Mouse (Mus musculus) forebrain, embryonic 16.5 days (tissue): ENCODE measurements around the gene Gpx7. TPM values are rescaled to one million over a fixed set of nuclear protein-coding genes. Genes with fewer than 3 reads are reported as not detected.

Experiments used
- ATAC-seq: fragments of 200-750 bp; cut with Nextera tagmentation; 2 replicates; pipeline ENCODE4 v1.8.0; 2017; ENCODE audit warnings: mild to moderate bottlenecking, moderate library complexity
- H3K27ac ChIP-seq: fragments of 300-500 bp; sonication (generic); 2 replicates; pipeline ENCODE4 v1.5.1; 2014; ENCODE audit warnings: low read length, control low read depth
- H3K27me3 ChIP-seq: fragments of 300-500 bp; sonication (generic); replicated peaks from 2 replicates; pipeline ENCODE4 v1.6.1; 2014; ENCODE audit warnings: low read length; ENCODE audit not compliant: control insufficient read depth, insufficient read depth
- H3K36me3 ChIP-seq: fragments of 300-500 bp; sonication (generic); 2 replicates; pipeline ENCODE4 v1.6.1; 2014; ENCODE audit not compliant: control insufficient read depth, insufficient read depth
- H3K4me1 ChIP-seq: fragments of 300-500 bp; sonication (generic); replicated peaks from 2 replicates; pipeline ENCODE4 v1.6.1; 2014; ENCODE audit warnings: low read length; ENCODE audit not compliant: control insufficient read depth, insufficient read depth
- H3K4me2 ChIP-seq: fragments of 300-500 bp; sonication (generic); 2 replicates; pipeline ENCODE4 v1.6.1; 2014; ENCODE audit warnings: mild to moderate bottlenecking, low read length, control low read depth
- H3K4me3 ChIP-seq: fragments of 300-500 bp; sonication (generic); replicated peaks from 2 replicates; pipeline ENCODE4 v1.5.1; 2014; ENCODE audit warnings: mild to moderate bottlenecking, low read length, control low read depth
- H3K9ac ChIP-seq: fragments of 300-500 bp; sonication (generic); replicated peaks from 2 replicates; pipeline ENCODE4 v1.6.1; 2014; ENCODE audit warnings: low read depth, low read length, control low read depth
- H3K9me3 ChIP-seq: fragments of 300-500 bp; sonication (generic); 2 replicates; pipeline ENCODE4 v1.6.1; 2016; ENCODE audit warnings: low read length; ENCODE audit not compliant: control insufficient read depth
- WGBS: fragments of 180-500 bp; shearing (Covaris S2); extraction: QIAGEN DNeasy Blood & Tissue Kit; methylation state at CpG from one replicate; pipeline ENCODE4 v1.1.7; 2014; 5-methylcytosine and 5-hydroxymethylcytosine counted together
- polyA plus RNA-seq: library from polyadenylated mRNA; unstranded; fragments of >200 nt; fragmentation: Nextera tagmentation; extraction: Ambion mirVana; gene quantifications from 2 replicates; pipeline ENCODE4 v1.2.1, GENCODE M21; 2015

Gene Gpx7
- polyA plus RNA-seq, 1 experiment from 2014 or later = 26.3 TPM

DNA sequence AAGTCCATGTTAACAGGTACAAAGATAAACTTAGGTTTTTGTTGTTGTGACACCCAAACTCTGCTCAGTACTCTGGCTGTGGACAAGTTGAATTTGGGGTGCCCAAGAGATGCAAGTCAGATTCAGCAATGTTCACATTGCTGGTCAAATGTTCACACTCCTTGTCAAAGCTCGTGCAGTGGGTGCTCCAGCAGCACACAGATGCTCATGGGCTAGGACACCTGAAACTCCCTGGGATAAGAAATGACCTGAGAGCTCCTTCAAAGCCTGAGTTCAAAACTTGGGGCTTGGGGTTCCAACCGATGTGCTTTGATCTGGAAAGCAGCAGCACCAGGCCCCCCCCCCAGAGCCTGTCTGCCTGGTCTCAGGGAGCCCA lies 24.8 kb upstream of the Gpx7 start:
- Histone ChIP-seq H3K27me3 (no peaks in the 10 kb centered on the region), H3K4me1 (peaks cover 9% of the 10 kb centered on the region), H3K9ac (no peak overlapping the region), H3K4me2 (no peak overlapping the region), H3K9me3 (no peaks in the 10 kb centered on the region), H3K4me3 (no peak overlapping the region), H3K27ac (no peak overlapping the region), H3K36me3 (no peaks in the 10 kb centered on the region)
- WGBS = 19% methylated on average over 2 of the region's 2 CpGs
- ATAC-seq = no peak

DNA sequence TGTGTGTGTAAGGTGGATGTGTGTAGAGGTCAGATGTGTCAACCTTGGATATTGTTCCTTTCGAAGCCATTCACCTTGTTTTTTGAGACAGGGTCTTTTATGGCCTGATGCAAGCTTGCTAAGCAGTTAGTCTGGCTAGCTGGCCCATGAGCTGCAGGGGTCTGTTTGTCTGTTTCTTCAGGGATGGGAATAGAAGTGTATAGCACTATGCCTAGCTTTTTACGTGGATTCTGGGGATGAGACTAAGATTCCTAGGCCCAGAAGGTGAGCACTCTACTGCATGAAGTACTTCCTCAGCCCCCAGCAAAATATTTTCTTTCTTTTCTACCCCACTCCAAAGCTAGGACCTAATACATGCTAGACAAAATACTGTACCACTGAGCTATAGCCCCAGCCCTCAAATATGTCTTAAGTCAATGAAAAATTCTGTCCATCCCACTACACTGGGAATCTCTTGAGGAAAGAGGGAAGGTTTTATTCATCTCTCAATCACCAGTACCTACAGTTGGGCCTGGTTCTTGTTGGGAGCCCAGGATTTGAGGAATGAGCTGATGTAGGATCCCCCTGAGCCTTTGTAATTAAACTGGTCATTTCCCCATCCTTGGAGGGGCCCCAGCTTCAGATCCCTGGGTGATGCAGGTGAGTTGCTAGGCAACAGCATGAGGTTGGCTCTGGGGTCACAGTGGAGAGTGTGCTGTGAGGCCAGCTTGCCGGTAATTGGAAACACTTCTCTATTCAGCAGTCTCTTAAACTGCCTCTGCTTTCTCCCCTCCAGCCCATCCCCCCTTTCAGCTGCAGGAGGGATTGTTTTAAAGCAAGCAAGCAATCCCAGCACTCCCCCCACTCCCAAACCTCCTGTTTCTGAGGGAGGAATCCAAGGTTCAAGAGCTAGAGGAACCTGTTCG lies 24.1 kb upstream of the Gpx7 start:
- Histone ChIP-seq H3K9me3 (no peaks in the 10 kb centered on the region), H3K36me3 (no peaks in the 10 kb centered on the region), H3K4me2 (no peak overlapping the region), H3K4me3 (no peak overlapping the region), H3K27ac (no peak overlapping the region), H3K27me3 (no peaks in the 10 kb centered on the region), H3K9ac (no peak overlapping the region; the same call in 1 of the 2 replicates), H3K4me1 (peaks cover 9% of the 10 kb centered on the region)
- WGBS = 12% methylated on average over 4 of the region's 4 CpGs
- ATAC-seq = peak; percentile 83

DNA sequence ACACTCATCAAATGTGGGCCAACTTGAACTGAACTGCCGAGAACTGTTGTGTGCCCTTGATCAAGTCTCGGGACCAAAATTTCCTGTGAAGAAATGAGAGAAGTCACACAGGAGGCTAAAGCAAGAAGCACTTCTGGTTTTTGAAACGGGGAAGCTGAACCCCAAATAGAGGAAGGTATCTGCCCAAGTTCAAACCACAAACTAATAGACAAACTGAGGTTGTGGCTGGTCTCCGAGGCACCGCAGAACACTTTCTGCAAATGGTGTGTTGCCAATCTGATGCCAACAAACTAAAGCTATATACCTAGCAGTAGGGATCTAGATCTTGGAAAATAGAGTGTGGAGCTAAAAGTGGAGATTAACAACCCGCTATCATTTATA lies 21.6 kb upstream of the Gpx7 start:
- Histone ChIP-seq H3K9me3 (no peaks in the 10 kb centered on the region), H3K27me3 (no peaks in the 10 kb centered on the region), H3K36me3 (no peaks in the 10 kb centered on the region), H3K4me2 (no peak overlapping the region), H3K9ac (no peak overlapping the region), H3K4me1 (peaks cover 9% of the 10 kb centered on the region), H3K27ac (no peak overlapping the region), H3K4me3 (no peak overlapping the region)
- 88% methylated on average over 6 of the region's 6 CpGs for WGBS
- no peak for ATAC-seq

DNA sequence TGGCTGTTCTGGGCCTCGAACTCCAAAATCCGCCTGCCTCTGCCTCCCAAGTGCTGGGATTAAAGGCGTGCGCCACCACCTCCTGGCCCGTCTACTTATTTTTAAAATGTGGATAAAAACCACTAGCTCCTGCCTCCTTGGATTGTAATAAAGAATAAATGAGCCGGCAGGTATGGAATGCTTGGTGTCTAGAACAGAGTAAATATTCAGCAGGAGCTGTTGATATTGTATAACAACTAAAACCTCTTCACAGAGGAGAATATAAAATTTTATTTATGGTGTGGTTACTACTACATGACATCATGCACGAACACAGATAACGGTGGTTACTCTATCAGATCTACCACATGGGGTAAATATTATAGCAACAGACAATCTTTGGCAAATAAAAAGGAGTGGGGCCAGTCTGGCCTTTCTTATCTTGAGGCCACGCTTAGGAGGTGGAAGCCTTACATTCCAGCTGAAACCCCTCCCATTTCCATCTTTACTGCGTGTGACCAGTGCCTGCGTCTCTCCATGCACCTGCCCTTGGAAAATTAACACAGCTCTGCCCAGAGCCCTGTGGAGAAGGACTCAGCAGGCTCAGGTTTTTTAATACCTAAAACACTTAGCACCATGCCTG lies 21.1 kb upstream of the Gpx7 start:
- Histone ChIP-seq H3K36me3 (no peaks in the 10 kb centered on the region), H3K4me1 (peaks cover 9% of the 10 kb centered on the region), H3K4me3 (no peak overlapping the region), H3K27ac (no peak overlapping the region), H3K27me3 (no peaks in the 10 kb centered on the region), H3K9ac (no peak overlapping the region), H3K9me3 (no peaks in the 10 kb centered on the region), H3K4me2 (no peak overlapping the region)
- WGBS = 81% methylated on average over 11 of the region's 11 CpGs
- ATAC-seq = no peak

DNA sequence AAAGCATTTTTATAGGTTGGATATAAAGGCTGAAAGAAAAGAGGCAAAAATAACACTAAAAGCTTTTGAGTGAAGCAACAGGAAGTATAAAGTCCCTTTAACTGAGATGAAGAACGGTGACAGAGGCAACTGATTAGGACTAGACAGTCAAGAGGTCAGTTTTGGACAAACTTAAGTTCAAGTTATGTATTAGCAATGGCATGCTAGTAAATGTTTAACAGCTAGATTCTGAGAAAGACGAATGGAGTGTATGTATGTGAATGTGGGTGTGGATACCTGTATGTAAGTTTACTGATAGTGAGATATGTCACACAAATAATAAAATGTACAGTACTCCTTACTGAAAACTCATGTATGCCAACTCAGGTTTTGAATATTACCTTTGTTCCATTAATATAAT lies 17.8 kb upstream of the Gpx7 start:
- no peak overlapping the region for H3K4me3 ChIP-seq
- H3K4me1 ChIP-seq = no peaks in the 10 kb centered on the region
- H3K4me2 ChIP-seq = no peak overlapping the region
- no peak overlapping the region for H3K27ac ChIP-seq
- no peaks in the 10 kb centered on the region for H3K36me3 ChIP-seq
- no peak overlapping the region for H3K9ac ChIP-seq
- no peak for ATAC-seq
- no peaks in the 10 kb centered on the region for H3K27me3 ChIP-seq
- WGBS = 93% methylated on average over 2 of the region's 2 CpGs
- no peaks in the 10 kb centered on the region for H3K9me3 ChIP-seq

DNA sequence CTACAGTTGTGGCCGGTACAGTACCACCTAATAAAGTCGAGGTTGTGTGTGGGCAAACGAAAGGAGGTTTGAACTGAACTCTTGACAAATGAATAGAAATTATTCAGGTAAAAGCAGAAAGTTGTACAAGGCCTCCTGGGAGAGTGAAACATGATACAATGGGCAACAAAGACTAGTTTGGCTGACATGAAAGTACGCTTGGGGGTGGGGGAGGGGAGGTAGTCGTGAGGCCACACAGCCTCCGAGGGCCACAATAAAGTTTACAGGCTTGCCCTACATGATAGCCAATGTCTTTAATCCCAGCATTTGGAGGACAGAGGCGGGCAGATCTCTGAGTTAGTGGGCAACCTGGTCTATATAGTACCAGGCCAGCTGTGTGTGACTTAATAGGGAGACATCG lies 860 bp upstream of the Gpx7 start:
- Histone ChIP-seq H3K4me1 (peaks cover 17% of the 10 kb centered on the region), H3K4me3 (no peak overlapping the region), H3K4me2 (no peak overlapping the region), H3K27ac (no peak overlapping the region), H3K27me3 (no peaks in the 10 kb centered on the region), H3K9ac (no peak overlapping the region), H3K9me3 (no peaks in the 10 kb centered on the region), H3K36me3 (no peaks in the 10 kb centered on the region)
- no peak for ATAC-seq
- WGBS = 37% methylated on average over 8 of the region's 8 CpGs

DNA sequence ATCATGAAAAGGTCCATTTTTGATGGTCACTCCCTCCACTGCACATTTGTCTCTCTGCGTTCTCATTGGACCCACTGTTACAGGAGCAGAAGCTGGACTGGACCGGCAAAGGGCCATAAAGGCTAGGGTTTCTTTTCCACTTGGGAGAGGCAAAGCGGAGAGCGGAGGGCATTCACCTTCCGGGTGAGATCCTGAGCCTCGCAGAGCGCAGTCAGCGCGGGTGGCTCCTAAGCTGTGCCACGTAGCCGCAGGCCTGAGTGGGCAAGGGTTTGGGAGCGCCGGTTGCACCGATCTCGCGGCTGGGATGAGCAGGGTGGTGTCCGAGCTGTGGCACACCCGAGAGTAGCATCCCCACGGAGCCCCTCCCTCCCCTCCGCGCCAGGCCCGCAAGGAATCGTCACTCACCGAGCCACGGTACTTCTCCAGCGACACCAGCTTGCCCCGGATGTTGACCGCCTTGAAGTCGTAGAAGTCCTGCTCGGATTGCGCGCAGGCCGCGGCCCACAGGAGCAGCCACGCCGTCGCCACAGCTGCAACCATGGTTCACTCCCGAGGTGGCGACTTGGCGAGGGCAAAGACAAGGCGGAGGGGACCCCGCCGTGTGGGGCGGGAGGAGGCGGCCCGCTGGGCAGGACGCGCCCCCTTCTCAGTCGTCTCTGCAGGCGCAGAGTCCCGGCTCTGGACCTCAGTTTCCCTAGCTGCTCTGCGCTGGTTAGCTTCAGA lies 462 bp downstream of the Gpx7 start:
- peak overlapping the region; percentile 82 for H3K4me2 ChIP-seq
- H3K27ac ChIP-seq = no peak overlapping the region
- no peaks in the 10 kb centered on the region for H3K9me3 ChIP-seq
- H3K4me1 ChIP-seq = peaks cover 17% of the 10 kb centered on the region
- peak overlapping the region; percentile 54 for H3K4me3 ChIP-seq
- H3K36me3 ChIP-seq = no peaks in the 10 kb centered on the region
- H3K27me3 ChIP-seq = no peaks in the 10 kb centered on the region
- H3K9ac ChIP-seq = peak overlapping the region; percentile 73
- WGBS = 4% methylated on average over 48 of the region's 52 CpGs
- peak; percentile 82 for ATAC-seq

DNA sequence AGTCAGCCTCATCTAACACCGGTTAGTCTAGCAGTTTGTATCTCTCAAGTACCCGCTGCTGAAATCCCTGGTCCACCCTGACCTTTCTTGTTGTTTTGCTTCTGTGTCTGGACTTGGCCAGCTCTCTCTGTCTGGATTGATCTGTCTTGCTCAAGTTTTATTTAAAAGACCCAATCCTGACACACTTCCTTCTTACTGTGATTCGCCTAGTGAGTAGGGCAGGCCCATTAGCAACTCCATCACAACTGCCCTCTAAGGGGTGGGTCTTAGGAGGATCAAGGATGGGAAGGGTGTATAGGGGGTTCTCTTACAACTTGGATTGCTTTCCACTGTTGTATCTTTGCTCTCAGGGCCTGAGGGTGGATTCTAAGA lies 1.0 kb downstream of the Gpx7 start:
- 0 out of 2 replicates have a peak, but pooled peaks have one; percentile 32 for ATAC-seq
- Histone ChIP-seq H3K4me1 (peaks cover 17% of the 10 kb centered on the region), H3K4me2 (peak overlapping the region; percentile 82), H3K4me3 (peak overlapping the region; percentile 54), H3K9ac (peak overlapping the region; percentile 73), H3K27me3 (no peaks in the 10 kb centered on the region), H3K27ac (no peak overlapping the region), H3K9me3 (no peaks in the 10 kb centered on the region), H3K36me3 (no peaks in the 10 kb centered on the region)
- WGBS = 82% methylated on average over 3 of the region's 3 CpGs

DNA sequence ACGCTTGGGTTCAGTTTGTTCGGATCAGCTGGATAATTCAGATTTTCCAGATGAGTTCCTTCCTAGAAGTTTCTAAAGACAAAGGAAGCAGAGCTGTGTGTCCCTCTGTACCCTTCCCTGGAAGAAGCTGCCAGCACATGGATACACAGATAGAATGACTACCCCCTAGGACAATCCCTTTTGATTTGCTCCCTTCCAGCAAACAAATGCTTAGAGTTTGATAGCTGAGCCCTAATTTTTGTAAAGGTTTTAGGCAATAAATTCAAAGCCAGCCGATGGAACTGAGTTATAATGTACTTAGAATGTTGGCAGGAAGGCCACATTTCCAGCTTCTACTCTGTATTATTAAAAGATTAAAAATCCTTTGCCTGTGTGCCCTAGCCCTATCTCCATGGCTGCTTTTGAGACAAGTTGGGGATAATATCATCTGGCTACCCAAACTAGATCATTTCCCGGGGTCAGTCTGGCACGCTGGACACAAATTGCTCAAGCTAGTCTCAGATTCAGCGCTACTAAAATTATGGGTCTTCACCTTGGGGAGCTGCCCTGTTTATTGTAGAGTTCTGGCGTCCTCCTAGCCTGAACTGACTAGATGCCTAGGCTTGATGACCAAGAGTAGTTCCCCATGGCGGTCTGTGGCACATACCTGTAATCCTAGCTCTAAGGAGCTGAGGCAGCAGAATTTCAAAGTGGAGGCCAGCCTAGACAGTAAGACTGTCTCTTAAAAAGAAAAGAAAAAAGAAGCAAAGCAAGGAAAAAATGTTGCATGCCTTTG lies 2.7 kb downstream of the Gpx7 start:
- no peak overlapping the region for H3K4me2 ChIP-seq
- no peak overlapping the region for H3K4me3 ChIP-seq
- H3K9me3 ChIP-seq = no peaks in the 10 kb centered on the region
- WGBS = 84% methylated on average over 8 of the region's 8 CpGs
- no peak overlapping the region for H3K27ac ChIP-seq
- no peak for ATAC-seq
- H3K36me3 ChIP-seq = no peaks in the 10 kb centered on the region
- no peaks in the 10 kb centered on the region for H3K27me3 ChIP-seq
- peaks cover 17% of the 10 kb centered on the region for H3K4me1 ChIP-seq
- H3K9ac ChIP-seq = no peak overlapping the region
